Mouse (Mus musculus): ENCODE measurements around the gene Ubac2.

- TF ChIP-seq FLI1 (IDR thresholded peaks at IDR 0.05; ENCODE audit: low read length) (no peak), GATA1 (IDR thresholded peaks at IDR 0.05; ENCODE audit: borderline replicate concordance, low read length) (no peak)
Observed at GRCm38 (mm10) chr14:122023928-122024327, 145.5 kb downstream of the Ubac2 start.

Data from megakaryocyte, embryonic 14.5 days (primary cell).